In the genomic region with DNA sequence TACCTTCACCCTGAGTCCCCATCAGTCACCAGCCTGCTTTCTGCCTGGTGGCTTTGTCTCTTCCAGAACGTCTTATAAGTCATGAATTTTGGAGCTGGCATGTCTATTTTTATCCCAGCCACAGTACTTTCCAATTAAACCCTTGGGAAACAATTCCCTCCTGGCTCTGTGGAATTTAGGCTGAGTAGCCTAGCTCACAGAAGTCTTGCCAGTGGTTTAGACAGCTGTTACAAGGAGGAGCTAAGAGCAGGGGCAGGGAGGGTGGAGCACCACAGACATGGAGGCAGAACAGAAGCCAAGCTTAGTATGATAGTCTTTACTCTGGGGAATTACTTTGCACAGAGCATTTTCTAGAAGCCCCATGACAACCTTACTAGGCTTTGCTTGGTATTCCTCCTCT, we compare ENCODE assay signal across 16 mouse cellular contexts. TPM values are rescaled to one million over a fixed set of nuclear protein-coding genes. Genes with fewer than 3 reads are reported as not detected.
DNase-seq lines count a peak whose midpoint lies in the region; ATAC-seq and TF ChIP-seq lines count a peak whose summit lies in the region.
"Had no signal": no experiment of that assay in that cellular context is flagged by ENCODE, and none has a peak within 500 bp of the region (broad histone marks: within the 10 kb centered on the region; RNA-seq: fewer than 3 reads in every experiment).

No protein-coding gene starts in this region.

- WGBS in embryonic facial prominence, embryonic 13.5 days, result 9% methylated on average over 1 of the region's 1 CpGs
- 27% methylated on average over 1 of the region's 1 CpGs for WGBS in embryonic facial prominence, embryonic 10.5 days
- 21% methylated on average over 1 of the region's 1 CpGs for whole genome bisulfite sequencing in lung, embryonic 16.5 days
- 9% methylated on average over 1 of the region's 1 CpGs for WGBS in embryonic facial prominence, embryonic 15.5 days

- no peaks in the 10 kb centered on the region for H3K27me3 ChIP-seq in embryonic facial prominence, embryonic 13.5 days
- H3K27me3 ChIP-seq in embryonic facial prominence, embryonic 10.5 days (replicated peaks; ENCODE audit: low read depth, poor library complexity, severe bottlenecking), result no peaks in the 10 kb centered on the region
- H3K27me3 ChIP-seq in lung, embryonic 16.5 days (ENCODE audit: control insufficient read depth, insufficient read depth, low read depth, low read length), result no peaks in the 10 kb centered on the region
- H3K27me3 ChIP-seq in embryonic facial prominence, embryonic 15.5 days, result no peaks in the 10 kb centered on the region
- no peaks in the 10 kb centered on the region for H3K27me3 ChIP-seq in myocyte (ENCODE audit: control insufficient read depth, insufficient read depth, insufficient read length)
- H3K27me3 ChIP-seq: hindbrain, embryonic 12.5 days; liver, embryonic 15.5 days; neural tube, embryonic 13.5 days had no signal

- H3K4me2 ChIP-seq in embryonic facial prominence, embryonic 13.5 days, result no peak overlapping the region
- H3K4me2 ChIP-seq in lung, embryonic 16.5 days (ENCODE audit: low read depth, low read length), result no peak overlapping the region
- H3K4me2 ChIP-seq in embryonic facial prominence, embryonic 15.5 days (replicated peaks), result no peak overlapping the region
- H3K4me2 ChIP-seq in myocyte (ENCODE audit: low read depth), result peak overlapping the region; percentile 70
- H3K4me2 ChIP-seq: hindbrain, embryonic 12.5 days; liver, embryonic 15.5 days; neural tube, embryonic 13.5 days had no signal

- DNase-seq in embryonic facial prominence, embryonic 10.5 days (ENCODE audit: low spot score), result no peak
- DNase-seq in lung, postnatal 4 days, result no peak
- DNase-seq in cerebellum, postnatal 25 days, result no peak
- no peak for DNase-seq in testis, postnatal 10 days (ENCODE audit: low spot score)
- DNase-seq: adrenal gland, adult 8-10 months; cerebellum, adult 9-10 months; embryo, embryonic 11 days; gastrocnemius, postnatal 25 days; left cerebral cortex, postnatal 4 days had no signal

- no peak overlapping the region for H3ac ChIP-seq in myocyte (ENCODE audit: control insufficient read depth, insufficient read length)

- H3K9me3 ChIP-seq in embryonic facial prominence, embryonic 13.5 days, result no peaks in the 10 kb centered on the region
- no peaks in the 10 kb centered on the region for H3K9me3 ChIP-seq in embryonic facial prominence, embryonic 10.5 days
- H3K9me3 ChIP-seq in lung, embryonic 16.5 days (ENCODE audit: control insufficient read depth, low read length), result no peaks in the 10 kb centered on the region
- no peaks in the 10 kb centered on the region for H3K9me3 ChIP-seq in embryonic facial prominence, embryonic 15.5 days (replicated peaks)
- H3K9me3 ChIP-seq: hindbrain, embryonic 12.5 days; liver, embryonic 15.5 days; neural tube, embryonic 13.5 days had no signal

- no peak overlapping the region for H3K9ac ChIP-seq in embryonic facial prominence, embryonic 13.5 days
- H3K9ac ChIP-seq in lung, embryonic 16.5 days (ENCODE audit: low read length), result no peak overlapping the region
- H3K9ac ChIP-seq in embryonic facial prominence, embryonic 15.5 days, result no peak overlapping the region
- H3K9ac ChIP-seq: hindbrain, embryonic 12.5 days; liver, embryonic 15.5 days; neural tube, embryonic 13.5 days had no signal

- ATAC-seq in embryonic facial prominence, embryonic 13.5 days (ENCODE audit: insufficient number of reproducible peaks, insufficient read depth, low FRiP score, low TSS enrichment, low read depth), result no peak
- peak; percentile 36; the same call in 1 of the 2 replicates for ATAC-seq in lung, embryonic 16.5 days (ENCODE audit: low read depth)
- ATAC-seq in embryonic facial prominence, embryonic 15.5 days (ENCODE audit: insufficient number of reproducible peaks, low FRiP score, low TSS enrichment, low read depth), result peak; percentile 39; the same call in 1 of the 2 replicates

- peaks cover 29% of the 10 kb centered on the region for H3K4me1 ChIP-seq in embryonic facial prominence, embryonic 13.5 days
- peaks cover 11% of the 10 kb centered on the region for H3K4me1 ChIP-seq in embryonic facial prominence, embryonic 10.5 days
- peaks cover 5% of the 10 kb centered on the region; the same call in 1 of the 2 replicates for H3K4me1 ChIP-seq in lung, embryonic 16.5 days (replicated peaks; ENCODE audit: control insufficient read depth, insufficient read depth, low read length)
- H3K4me1 ChIP-seq in embryonic facial prominence, embryonic 15.5 days, result peaks cover 17% of the 10 kb centered on the region
- H3K4me1 ChIP-seq: hindbrain, embryonic 12.5 days; liver, embryonic 15.5 days had no signal

- H3K27ac ChIP-seq in embryonic facial prominence, embryonic 13.5 days, result peak overlapping the region; percentile 48
- H3K27ac ChIP-seq in embryonic facial prominence, embryonic 10.5 days (replicated peaks), result no peak overlapping the region; the same call in 1 of the 2 replicates
- H3K27ac ChIP-seq in lung, embryonic 16.5 days (ENCODE audit: low read length), result peak overlapping the region; percentile 7; the same call in 1 of the 2 replicates
- no peak overlapping the region for H3K27ac ChIP-seq in embryonic facial prominence, embryonic 15.5 days (replicated peaks)
- H3K27ac ChIP-seq: hindbrain, embryonic 12.5 days; liver, embryonic 15.5 days; neural tube, embryonic 13.5 days had no signal

- H3K79me2 ChIP-seq in myocyte (ENCODE audit: control insufficient read depth, insufficient read depth), result no peaks in the 10 kb centered on the region

- H3K36me3 ChIP-seq in embryonic facial prominence, embryonic 13.5 days, result no peaks in the 10 kb centered on the region
- H3K36me3 ChIP-seq in embryonic facial prominence, embryonic 10.5 days (replicated peaks), result no peaks in the 10 kb centered on the region
- no peaks in the 10 kb centered on the region for H3K36me3 ChIP-seq in lung, embryonic 16.5 days (ENCODE audit: control insufficient read depth, insufficient read depth, low read length)
- no peaks in the 10 kb centered on the region for H3K36me3 ChIP-seq in embryonic facial prominence, embryonic 15.5 days
- H3K36me3 ChIP-seq in myocyte (ENCODE audit: control insufficient read depth, insufficient read depth), result no peaks in the 10 kb centered on the region
- H3K36me3 ChIP-seq: hindbrain, embryonic 12.5 days; liver, embryonic 15.5 days; neural tube, embryonic 13.5 days had no signal

- no peak for TF ChIP-seq POLR2A in myocyte (IDR thresholded peaks at IDR 0.05; ENCODE audit: insufficient read length, low read depth)

- no peak overlapping the region for H3K4me3 ChIP-seq in embryonic facial prominence, embryonic 13.5 days
- H3K4me3 ChIP-seq in embryonic facial prominence, embryonic 10.5 days, result no peak overlapping the region
- no peak overlapping the region for H3K4me3 ChIP-seq in lung, embryonic 16.5 days (ENCODE audit: low read length)
- H3K4me3 ChIP-seq in embryonic facial prominence, embryonic 15.5 days (replicated peaks), result no peak overlapping the region
- H3K4me3 ChIP-seq in myocyte, result no peak overlapping the region
- H3K4me3 ChIP-seq: hindbrain, embryonic 12.5 days; liver, embryonic 15.5 days; neural tube, embryonic 13.5 days had no signal

TF ChIP-seq in myocyte, 11 proteins besides CTCF, POLR2A, EP300 and RAD21:
- peak in 2 of 3 experiments; percentile 67 to 71 for TF ChIP-seq MYOG (IDR thresholded peaks at IDR 0.05; ENCODE audit: control insufficient read depth in 1 of 3, insufficient read depth in 1 of 3, insufficient read length in 2 of 3, low read depth in 2 of 3)
- no peak for TF ChIP-seq SRF (IDR thresholded peaks at IDR 0.05; ENCODE audit: control insufficient read depth, insufficient read length, low read depth)
- peak; percentile 75 for TF ChIP-seq TCF12 (IDR thresholded peaks at IDR 0.05; ENCODE audit: insufficient read depth, poor library complexity, severe bottlenecking)
- TF ChIP-seq USF1 (IDR thresholded peaks at IDR 0.05; ENCODE audit: low read depth), result no peak
- no peak for TF ChIP-seq POLR2AphosphoS2 (IDR thresholded peaks at IDR 0.05; ENCODE audit: insufficient read length, low read depth)
- peak; percentile 69 to 95 (median 93) for TF ChIP-seq MYOD1 (IDR thresholded peaks at IDR 0.05; ENCODE audit: control insufficient read depth in 1 of 3, insufficient read length in 2 of 3, low read depth in 2 of 3)
- TF ChIP-seq TCF3 (IDR thresholded peaks at IDR 0.05; ENCODE audit: insufficient read length, low read depth), result peak; percentile 14
- TF ChIP-seq E2F4 (IDR thresholded peaks at IDR 0.05; ENCODE audit: insufficient read depth), result no peak
- no peak for TF ChIP-seq MAX (IDR thresholded peaks at IDR 0.05; ENCODE audit: low read depth)
- no peak for TF ChIP-seq REST (IDR thresholded peaks at IDR 0.05; ENCODE audit: insufficient read depth, insufficient read length)
- TF ChIP-seq CEBPB (IDR thresholded peaks at IDR 0.05; ENCODE audit: insufficient read depth, poor library complexity, severe bottlenecking), result 0 out of 2 replicates have a peak, but pooled peaks have one; percentile 21

RNA-seq across cellular contexts. Expression of a gene that starts 17.8 kb away (rescaled TPM):
- 35.4 and 38.1 TPM in 2 replicates for polyA plus RNA-seq in embryonic facial prominence, embryonic 13.5 days (2015; fragmentation: Nextera tagmentation; extraction: Ambion mirVana)
- polyA plus RNA-seq in embryonic facial prominence, embryonic 10.5 days (2016; fragmentation: Nextera tagmentation; extraction: Ambion mirVana), result 25.3 and 25.8 TPM in 2 replicates
- 45.7 and 50.0 TPM in 2 replicates for polyA plus RNA-seq in lung, embryonic 16.5 days (2015; fragmentation: Nextera tagmentation; extraction: Ambion mirVana)
- 24.8 and 27.6 TPM in 2 replicates for polyA plus RNA-seq in embryonic facial prominence, embryonic 15.5 days (2015; fragmentation: Nextera tagmentation; extraction: Ambion mirVana)
- 6.5 TPM for polyA plus RNA-seq in myocyte (2012; fragmentation: generic; extraction: Trizol)

Comparison
In these comparisons a context has a peak if more than half of its experiments do, and no peak if none do; other contexts are left out.
1. H3K27ac ChIP-seq: peak in embryonic facial prominence, embryonic 13.5 days (single experiment) and lung, embryonic 16.5 days (single experiment); none in embryonic facial prominence, embryonic 10.5 days (single experiment) and embryonic facial prominence, embryonic 15.5 days (single experiment).